In the genomic region with DNA sequence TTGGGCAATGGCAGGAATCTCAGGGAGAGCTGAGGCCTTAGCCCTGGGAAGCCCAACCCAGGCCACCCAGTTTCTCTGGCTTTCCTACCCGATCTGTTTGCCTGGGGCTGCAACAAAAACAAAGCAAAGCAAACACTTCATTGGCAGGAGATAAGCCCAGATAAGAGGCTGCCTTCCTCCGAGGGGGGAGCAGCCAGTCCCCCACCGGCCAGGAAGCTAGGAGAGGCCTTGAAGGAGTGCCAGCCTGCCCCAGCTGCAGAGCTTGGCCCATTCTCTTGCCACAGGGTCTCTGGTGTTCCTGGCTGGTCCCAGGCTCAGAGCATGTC, we compare ENCODE assay signal across 8 mouse cellular contexts. TPM values are rescaled to one million over a fixed set of nuclear protein-coding genes. Genes with fewer than 3 reads are reported as not detected.
DNase-seq lines count a peak whose midpoint lies in the region; ATAC-seq and TF ChIP-seq lines count a peak whose summit lies in the region.

No protein-coding gene starts in this region.

- H3K27ac ChIP-seq in forebrain, postnatal 0 days (ENCODE audit: low read depth, low read length), result peak overlapping the region; percentile 79; the same call in 1 of the 2 replicates
- peak overlapping the region; percentile 97 for H3K27ac ChIP-seq in intestine, embryonic 15.5 days
- H3K27ac ChIP-seq in liver, embryonic 15.5 days (replicated peaks), result peak overlapping the region; percentile 91
- peak overlapping the region; percentile 94 for H3K27ac ChIP-seq in small intestine, adult 2 months (ENCODE audit: insufficient read depth, low read depth, low read length)

- DNase-seq in forebrain, postnatal 0 days, result no peak
- no peak for DNase-seq in MN1 (ENCODE audit: low spot score)
- DNase-seq in gastrocnemius, postnatal 4 days (ENCODE audit: low spot score in 2 of 2), result no peak

- H3K9me3 ChIP-seq in megakaryocyte, embryonic 14.5 days, result no peaks in the 10 kb centered on the region
- H3K9me3 ChIP-seq in forebrain, postnatal 0 days (ENCODE audit: low read length), result no peaks in the 10 kb centered on the region
- no peaks in the 10 kb centered on the region for H3K9me3 ChIP-seq in intestine, embryonic 15.5 days
- no peaks in the 10 kb centered on the region for H3K9me3 ChIP-seq in liver, embryonic 15.5 days (replicated peaks)

- H3K36me3 ChIP-seq in megakaryocyte, embryonic 14.5 days (replicated peaks; ENCODE audit: low read length), result peaks cover 77% of the 10 kb centered on the region
- H3K36me3 ChIP-seq in forebrain, postnatal 0 days (ENCODE audit: insufficient read depth), result peaks cover 3% of the 10 kb centered on the region; the same call in 1 of the 2 replicates
- peaks cover 34% of the 10 kb centered on the region for H3K36me3 ChIP-seq in intestine, embryonic 15.5 days
- peaks cover 24% of the 10 kb centered on the region for H3K36me3 ChIP-seq in liver, embryonic 15.5 days (replicated peaks)
- H3K36me3 ChIP-seq in small intestine, adult 2 months (ENCODE audit: control insufficient read depth, insufficient read depth, low read length), result peaks cover 53% of the 10 kb centered on the region

- no peak for ATAC-seq in megakaryocyte, adult 5-6 weeks (ENCODE audit: poor library complexity, severe bottlenecking)
- no peak for ATAC-seq in forebrain, postnatal 0 days
- ATAC-seq in intestine, embryonic 15.5 days, result peak; percentile 7; the same call in 1 of the 2 replicates
- ATAC-seq in liver, embryonic 15.5 days (ENCODE audit: insufficient read depth), result no peak

- H3K27me3 ChIP-seq in megakaryocyte, embryonic 14.5 days (replicated peaks), result no peaks in the 10 kb centered on the region
- no peaks in the 10 kb centered on the region for H3K27me3 ChIP-seq in forebrain, postnatal 0 days (ENCODE audit: insufficient read depth, low read length)
- no peaks in the 10 kb centered on the region for H3K27me3 ChIP-seq in intestine, embryonic 15.5 days (replicated peaks)
- H3K27me3 ChIP-seq in liver, embryonic 15.5 days, result no peaks in the 10 kb centered on the region
- no peaks in the 10 kb centered on the region for H3K27me3 ChIP-seq in small intestine, adult 2 months (ENCODE audit: control insufficient read depth, insufficient read depth, low read length)

- H3K9ac ChIP-seq in forebrain, postnatal 0 days, result peak overlapping the region; percentile 58; the same call in 1 of the 2 replicates
- peak overlapping the region; percentile 68 for H3K9ac ChIP-seq in intestine, embryonic 15.5 days
- peak overlapping the region; percentile 73; the same call in 1 of the 2 replicates for H3K9ac ChIP-seq in liver, embryonic 15.5 days

- no peak for TF ChIP-seq CTCF in forebrain, postnatal 0 days (IDR thresholded peaks at IDR 0.05; ENCODE audit: low read depth)
- no peak for TF ChIP-seq CTCF in small intestine, adult 2 months (IDR thresholded peaks at IDR 0.05; ENCODE audit: extremely low read depth, insufficient read length, insufficient replicate concordance, low read depth, low read length)

- no peak for TF ChIP-seq POLR2A in small intestine, adult 2 months (IDR thresholded peaks at IDR 0.05; ENCODE audit: low read depth, low read length)

- WGBS in forebrain, postnatal 0 days, result 11% methylated on average over 3 of the region's 3 CpGs
- WGBS in intestine, embryonic 15.5 days, result 8% methylated on average over 3 of the region's 3 CpGs
- WGBS in liver, embryonic 15.5 days (ENCODE audit: insufficient replicate concordance), result 3% methylated on average over 3 of the region's 3 CpGs
- 4% methylated on average over 3 of the region's 3 CpGs for WGBS in small intestine, adult 2 months

- H3K4me1 ChIP-seq in megakaryocyte, embryonic 14.5 days, result peaks cover 92% of the 10 kb centered on the region
- H3K4me1 ChIP-seq in forebrain, postnatal 0 days (ENCODE audit: insufficient read depth), result peaks cover 12% of the 10 kb centered on the region; the same call in 1 of the 2 replicates
- peaks cover 36% of the 10 kb centered on the region for H3K4me1 ChIP-seq in intestine, embryonic 15.5 days (replicated peaks)
- peaks cover 55% of the 10 kb centered on the region for H3K4me1 ChIP-seq in liver, embryonic 15.5 days (replicated peaks)
- H3K4me1 ChIP-seq in small intestine, adult 2 months (ENCODE audit: control insufficient read depth, insufficient read depth, insufficient read length, low read length), result peaks cover 46% of the 10 kb centered on the region

- H3K4me3 ChIP-seq in megakaryocyte, embryonic 14.5 days (replicated peaks), result peak overlapping the region; percentile 95
- H3K4me3 ChIP-seq in forebrain, postnatal 0 days (ENCODE audit: low read depth, low read length), result no peak overlapping the region
- peak overlapping the region; percentile 55 for H3K4me3 ChIP-seq in intestine, embryonic 15.5 days (replicated peaks)
- H3K4me3 ChIP-seq in liver, embryonic 15.5 days (replicated peaks), result peak overlapping the region; percentile 79
- peak overlapping the region; percentile 70 for H3K4me3 ChIP-seq in small intestine, adult 2 months (ENCODE audit: low read depth, low read length)

- peak overlapping the region; percentile 92 for H3K4me2 ChIP-seq in forebrain, postnatal 0 days (ENCODE audit: low read depth)
- H3K4me2 ChIP-seq in intestine, embryonic 15.5 days (replicated peaks), result peak overlapping the region; percentile 88
- peak overlapping the region; percentile 98 for H3K4me2 ChIP-seq in liver, embryonic 15.5 days

RNA-seq across cellular contexts. Expression of a gene that starts 10.4 kb away (rescaled TPM):
- polyA plus RNA-seq in megakaryocyte, embryonic 14.5 days (2012; ENCODE audit: insufficient read depth, low replicate concordance), result 112 and 118 TPM in 2 replicates
- total RNA-seq in megakaryocyte, adult 5-6 weeks (2015), result 10.2 and 18.8 TPM in 2 replicates
- total RNA-seq in megakaryocyte, adult 5-6 weeks (2017), result 18.4 and 20.2 TPM in 2 replicates
- total RNA-seq in forebrain, postnatal 0 days (2014; rRNA removed), result 65.4 and 75.2 TPM in 2 replicates
- polyA plus RNA-seq in forebrain, postnatal 0 days (2015; fragmentation: Nextera tagmentation; extraction: Ambion mirVana), result 68.5 and 77.6 TPM in 2 replicates
- polyA plus RNA-seq in intestine, embryonic 15.5 days (2015; fragmentation: Nextera tagmentation; extraction: Ambion mirVana), result 20.4 and 25.5 TPM in 2 replicates
- polyA plus RNA-seq in liver, embryonic 15.5 days (2015; fragmentation: Nextera tagmentation; extraction: Ambion mirVana), result 7.4 TPM in 2 replicates
- polyA plus RNA-seq in small intestine, adult 2 months (2012; rRNA removed), result 77.5 and 97.8 TPM in 2 replicates
- total RNA-seq in gastrocnemius, postnatal 4 days (2021), result 10 to 100 TPM; 13.7 to 14.4 TPM

RNA-seq across cellular contexts. Expression of a gene that starts 11.0 kb away (rescaled TPM):
- polyA plus RNA-seq in megakaryocyte, embryonic 14.5 days (2012; ENCODE audit: insufficient read depth, low replicate concordance), result 108 and 197 TPM in 2 replicates
- 16.4 and 20.3 TPM in 2 replicates for total RNA-seq in megakaryocyte, adult 5-6 weeks (2015)
- total RNA-seq in megakaryocyte, adult 5-6 weeks (2017), result 45.2 and 67.1 TPM in 2 replicates
- total RNA-seq in forebrain, postnatal 0 days (2014; rRNA removed), result 56.5 and 94.9 TPM in 2 replicates
- polyA plus RNA-seq in forebrain, postnatal 0 days (2015; fragmentation: Nextera tagmentation; extraction: Ambion mirVana), result 95.3 and 111 TPM in 2 replicates
- 70.0 and 72.4 TPM in 2 replicates for polyA plus RNA-seq in intestine, embryonic 15.5 days (2015; fragmentation: Nextera tagmentation; extraction: Ambion mirVana)
- 25.5 and 26.1 TPM in 2 replicates for polyA plus RNA-seq in liver, embryonic 15.5 days (2015; fragmentation: Nextera tagmentation; extraction: Ambion mirVana)
- 83.3 and 127 TPM in 2 replicates for polyA plus RNA-seq in small intestine, adult 2 months (2012; rRNA removed)
- 10 to 100 TPM; 31.6 to 34.4 TPM for total RNA-seq in gastrocnemius, postnatal 4 days (2021)

RNA-seq across cellular contexts. Expression of a gene that starts 18.4 kb away (rescaled TPM):
- polyA plus RNA-seq in megakaryocyte, embryonic 14.5 days (2012; ENCODE audit: insufficient read depth, low replicate concordance), result 0.08 TPM in 1 of 2 replicates, not detected in the other
- total RNA-seq in megakaryocyte, adult 5-6 weeks (2015), result not detected in 2 replicates
- 0.11 TPM in 1 of 2 replicates, not detected in the other for total RNA-seq in megakaryocyte, adult 5-6 weeks (2017)
- total RNA-seq in forebrain, postnatal 0 days (2014; rRNA removed), result 8.8 and 12.7 TPM in 2 replicates
- 8.6 and 8.7 TPM in 2 replicates for polyA plus RNA-seq in forebrain, postnatal 0 days (2015; fragmentation: Nextera tagmentation; extraction: Ambion mirVana)
- 0.29 and 0.40 TPM in 2 replicates for polyA plus RNA-seq in intestine, embryonic 15.5 days (2015; fragmentation: Nextera tagmentation; extraction: Ambion mirVana)
- polyA plus RNA-seq in liver, embryonic 15.5 days (2015; fragmentation: Nextera tagmentation; extraction: Ambion mirVana), result 0.08 TPM in 1 of 2 replicates, not detected in the other
- not detected in 2 replicates for polyA plus RNA-seq in small intestine, adult 2 months (2012; rRNA removed)
- total RNA-seq in gastrocnemius, postnatal 4 days (2021), result under 1 TPM in 1 of 2 experiments, not detected in 1; 0.39 TPM

RNA-seq across cellular contexts. Expression of a gene that starts 22.1 kb away (rescaled TPM):
- polyA plus RNA-seq in megakaryocyte, embryonic 14.5 days (2012; ENCODE audit: insufficient read depth, low replicate concordance), result 310 and 626 TPM in 2 replicates
- total RNA-seq in megakaryocyte, adult 5-6 weeks (2015), result 54.3 and 63.8 TPM in 2 replicates
- 43.8 and 45.2 TPM in 2 replicates for total RNA-seq in megakaryocyte, adult 5-6 weeks (2017)
- 226 and 269 TPM in 2 replicates for total RNA-seq in forebrain, postnatal 0 days (2014; rRNA removed)
- polyA plus RNA-seq in forebrain, postnatal 0 days (2015; fragmentation: Nextera tagmentation; extraction: Ambion mirVana), result 201 and 269 TPM in 2 replicates
- polyA plus RNA-seq in intestine, embryonic 15.5 days (2015; fragmentation: Nextera tagmentation; extraction: Ambion mirVana), result 177 and 188 TPM in 2 replicates
- polyA plus RNA-seq in liver, embryonic 15.5 days (2015; fragmentation: Nextera tagmentation; extraction: Ambion mirVana), result 51.4 and 55.8 TPM in 2 replicates
- polyA plus RNA-seq in small intestine, adult 2 months (2012; rRNA removed), result 44.2 and 100 TPM in 2 replicates
- 100 to 1,000 TPM; 364 to 392 TPM for total RNA-seq in gastrocnemius, postnatal 4 days (2021)

RNA-seq across cellular contexts. Expression of a gene that starts 23.6 kb away (rescaled TPM):
- 39.2 and 49.3 TPM in 2 replicates for polyA plus RNA-seq in megakaryocyte, embryonic 14.5 days (2012; ENCODE audit: insufficient read depth, low replicate concordance)
- total RNA-seq in megakaryocyte, adult 5-6 weeks (2015), result 10.4 and 11.8 TPM in 2 replicates
- total RNA-seq in megakaryocyte, adult 5-6 weeks (2017), result 13.4 and 14.1 TPM in 2 replicates
- total RNA-seq in forebrain, postnatal 0 days (2014; rRNA removed), result 12.8 and 13.1 TPM in 2 replicates
- 7.3 and 10.0 TPM in 2 replicates for polyA plus RNA-seq in forebrain, postnatal 0 days (2015; fragmentation: Nextera tagmentation; extraction: Ambion mirVana)
- polyA plus RNA-seq in intestine, embryonic 15.5 days (2015; fragmentation: Nextera tagmentation; extraction: Ambion mirVana), result 187 and 198 TPM in 2 replicates
- 5.9 and 6.8 TPM in 2 replicates for polyA plus RNA-seq in liver, embryonic 15.5 days (2015; fragmentation: Nextera tagmentation; extraction: Ambion mirVana)
- polyA plus RNA-seq in small intestine, adult 2 months (2012; rRNA removed), result 200 and 595 TPM in 2 replicates
- 10 to 100 TPM; 22.2 to 23.9 TPM for total RNA-seq in gastrocnemius, postnatal 4 days (2021)
